Mouse (Mus musculus) megakaryocyte, adult 5-6 weeks (primary cell): ENCODE data around the gene Spef1. TPM values are rescaled to one million over a fixed set of nuclear protein-coding genes. Genes with fewer than 3 reads are reported as not detected.
"Not testable (repeated sequence)": the region's sequence is repeated elsewhere in the genome, so short reads cannot be mapped to it uniquely, and the experiment has no call there.

Source experiments
- ATAC-seq: 2 replicates; pipeline ENCODE4 v1.8.0; 2016; ENCODE audit warnings: mild to moderate bottlenecking, inconsistent platforms; ENCODE audit not compliant: poor library complexity, severe bottlenecking
- total RNA-seq, 2 experiments: library from RNA; stranded (forward) in 1 of 2; stranded (reverse) in 1 of 2; fragments of 153-499, 151-499 nt in 1 of 2; fragments of 221-1000, 200-1000 nt in 1 of 2; gene quantifications; 2 replicates each; pipeline versions ENCODE4 v1.2.3 to v1.2.4; 2015 to 2017

Gene Spef1
- total RNA-seq (2015) = 1.5 and 1.8 TPM in 2 replicates
- 2.4 and 3.3 TPM in 2 replicates for total RNA-seq (2017)

DNA sequence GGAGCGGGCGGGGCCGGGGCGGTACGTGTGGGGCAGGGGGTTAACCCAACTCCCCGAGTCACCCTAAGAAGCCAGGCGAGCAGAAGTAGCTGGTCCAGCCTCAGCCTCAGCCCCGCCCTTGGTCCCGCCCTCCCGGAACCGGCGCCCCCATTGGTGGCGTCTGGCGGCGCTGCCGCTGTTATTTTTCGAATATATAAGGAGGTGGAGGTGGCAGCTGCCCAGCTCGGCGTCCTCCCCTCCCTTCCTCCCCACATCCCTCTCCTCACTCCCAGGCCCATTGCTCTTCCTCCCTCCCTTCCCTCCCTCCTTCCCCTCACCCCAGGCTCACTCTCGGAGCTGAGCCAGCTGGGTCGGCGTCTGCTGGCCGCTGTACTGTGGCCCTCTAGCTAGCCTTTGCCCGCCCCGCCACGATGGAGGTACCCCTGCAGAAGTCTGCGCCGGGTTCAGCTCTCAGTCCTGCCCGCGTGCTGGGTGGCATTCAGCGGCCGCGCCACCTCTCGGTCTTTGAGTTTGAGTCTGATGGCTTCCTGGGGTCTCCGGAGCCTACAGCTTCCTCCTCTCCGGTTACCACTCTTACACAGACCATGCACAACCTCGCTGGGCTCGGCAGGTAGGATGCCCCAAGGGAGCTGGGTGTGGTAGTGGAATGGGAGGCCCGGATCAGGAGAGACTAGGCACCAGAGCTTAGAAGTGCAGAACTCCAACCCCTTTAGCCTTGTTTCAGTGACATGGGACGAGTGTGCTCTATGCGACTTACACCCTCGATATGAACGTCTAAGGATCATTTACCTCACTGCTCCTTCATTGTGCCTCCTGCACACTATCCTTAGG is at the start of gene Spef1, which contains the start of gene Cdc25b:
Gene Spef1 (minus strand): TSS at position 512 of the 831 bp plus-strand sequence.
Gene Cdc25b (plus strand): TSS at position 179 of the 831 bp plus-strand sequence.
- ATAC-seq = peak; percentile 89

DNA sequence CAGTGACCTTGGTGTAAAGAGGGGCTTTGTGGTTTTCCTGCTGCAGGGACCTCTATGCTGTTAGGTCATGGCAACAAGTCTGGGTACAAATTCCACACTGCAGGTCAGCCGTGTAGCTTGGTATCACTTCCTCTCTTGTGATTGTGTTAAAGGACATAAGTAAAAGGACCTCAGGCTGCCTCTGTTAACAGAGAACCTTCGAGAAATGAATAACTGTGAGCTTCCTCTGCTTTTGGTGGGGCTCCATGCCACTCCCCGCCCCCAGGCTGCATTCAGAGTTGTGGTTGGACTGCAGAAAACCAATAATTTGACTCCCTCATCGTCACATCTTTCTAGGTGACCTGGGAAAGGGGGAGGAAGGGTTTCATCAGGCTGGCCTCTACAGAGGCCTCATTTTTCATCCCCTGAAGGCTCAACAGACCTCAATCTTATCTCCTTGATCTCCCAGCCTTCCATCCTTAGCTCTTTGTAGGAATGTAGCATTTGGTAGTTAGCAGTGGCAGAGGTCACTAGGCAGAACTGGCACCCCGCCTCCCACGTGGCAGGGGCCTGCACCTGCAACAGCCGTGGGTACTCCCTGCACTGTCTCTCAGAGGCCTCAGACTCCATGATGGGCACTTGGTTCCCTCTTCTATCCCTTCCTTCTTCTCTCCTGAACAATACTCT is 48.0 kb upstream of the Spef1 start:
- peak; percentile 16; the same call in 1 of the 2 replicates for ATAC-seq

DNA sequence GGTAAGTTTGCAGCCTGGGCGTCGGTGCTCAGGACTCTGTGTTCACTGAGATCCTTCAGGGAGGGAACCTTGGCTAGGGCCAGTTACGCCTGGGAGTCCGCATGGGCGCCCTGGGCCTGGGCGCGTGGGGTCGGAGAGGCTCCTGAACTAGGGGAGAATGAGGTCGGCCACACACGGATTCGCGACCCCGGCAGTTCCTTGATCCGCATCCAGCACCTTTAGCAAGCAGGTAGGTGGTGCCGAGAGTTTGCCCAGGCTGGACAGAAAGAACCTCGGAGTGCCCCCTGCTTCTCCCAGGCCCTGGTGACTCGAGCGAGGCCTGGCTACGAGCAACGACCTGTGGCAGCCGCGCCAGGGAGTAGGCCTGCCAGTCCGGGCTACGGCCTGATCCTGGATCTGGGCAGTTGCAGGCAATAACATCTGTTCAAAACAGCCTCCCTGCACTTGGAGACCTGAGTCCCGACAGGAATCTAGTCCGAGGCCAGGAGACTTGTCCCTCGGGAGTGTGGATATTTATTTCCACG is 47.1 kb upstream of the Spef1 start:
- ATAC-seq = peak; percentile 23

DNA sequence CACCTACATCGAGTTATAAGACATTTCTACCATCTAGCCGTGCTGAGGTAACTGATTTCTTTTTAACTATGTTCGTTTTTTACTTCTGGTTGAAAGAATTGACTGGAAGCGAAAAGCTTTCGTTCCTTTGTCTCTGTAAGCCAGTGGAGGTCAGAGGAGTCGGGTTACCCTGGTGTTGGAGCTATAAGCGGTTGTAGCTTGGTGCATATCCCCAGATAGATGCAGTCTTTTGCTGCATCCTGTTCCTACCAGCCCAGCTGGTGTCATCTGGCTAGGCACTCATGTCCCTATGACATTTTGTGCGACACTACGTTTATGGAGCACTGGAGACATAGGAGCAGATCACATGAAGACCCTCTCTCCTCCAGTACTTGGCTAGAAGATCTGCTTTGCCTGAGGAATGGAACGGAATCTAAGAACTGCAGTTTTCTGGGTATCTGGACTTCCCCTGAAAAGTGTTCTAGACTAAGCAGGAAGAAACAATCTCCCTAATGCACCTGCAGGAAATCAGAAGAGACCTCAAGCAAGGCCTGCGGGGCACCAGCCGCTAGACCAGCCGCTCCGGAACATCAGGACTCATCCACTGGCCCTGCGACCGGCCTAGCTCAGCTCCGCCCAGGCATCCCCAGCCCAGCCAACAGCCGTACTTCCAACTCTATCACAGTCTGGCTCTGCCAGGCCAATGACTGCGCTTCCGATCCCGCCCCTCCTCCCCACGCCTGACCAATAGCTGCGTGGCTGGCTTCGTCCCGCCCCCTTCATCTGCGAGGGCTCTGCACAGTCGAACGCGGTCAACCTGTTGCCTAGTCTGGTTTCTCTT is 46.4 kb upstream of the Spef1 start, which contains the start of gene Mavs:
Gene Mavs (plus strand): TSS at position 757 of the 820 bp plus-strand sequence.
- ATAC-seq = peak; percentile 99

DNA sequence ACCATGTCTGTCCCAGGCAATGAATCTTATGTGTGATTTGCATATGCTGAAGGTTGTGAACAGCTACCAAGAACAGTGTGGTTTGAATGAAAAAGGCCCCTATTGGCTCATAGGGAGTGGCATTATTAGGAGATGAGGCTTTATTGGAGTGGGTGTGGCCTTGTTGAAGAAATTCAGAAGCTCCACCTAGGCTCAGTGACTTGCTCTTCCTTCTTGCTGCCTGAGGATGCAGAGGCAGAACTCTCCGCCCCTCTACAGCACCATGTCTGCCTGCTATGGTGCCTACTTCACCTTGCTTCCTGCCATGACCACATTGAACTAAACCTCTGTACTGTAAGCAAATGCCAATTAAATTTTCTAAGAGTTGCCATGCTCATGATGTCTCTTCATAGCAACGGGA is 45.5 kb upstream of the Spef1 start:
- 0 out of 2 replicates have a peak, but pooled peaks have one; percentile 15 for ATAC-seq

DNA sequence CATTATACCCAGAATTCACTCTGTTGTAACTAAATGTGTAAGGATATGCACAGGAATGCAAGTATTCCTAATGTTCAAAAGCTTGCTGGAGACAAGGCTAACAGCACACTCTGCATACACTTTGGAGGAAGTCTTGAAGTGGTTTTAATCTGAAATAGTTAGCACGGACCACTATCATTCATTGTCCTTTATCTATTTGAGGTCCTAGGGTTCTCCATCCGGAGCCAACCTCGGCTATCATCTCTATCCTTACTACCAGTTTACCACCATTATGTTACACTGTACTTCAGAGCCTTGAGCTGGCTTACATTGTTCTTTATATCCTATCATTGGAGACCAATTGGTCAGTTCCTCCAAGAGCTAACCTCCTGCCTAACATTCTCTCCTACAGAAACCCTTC is 40.2 kb upstream of the Spef1 start:
- no peak for ATAC-seq

DNA sequence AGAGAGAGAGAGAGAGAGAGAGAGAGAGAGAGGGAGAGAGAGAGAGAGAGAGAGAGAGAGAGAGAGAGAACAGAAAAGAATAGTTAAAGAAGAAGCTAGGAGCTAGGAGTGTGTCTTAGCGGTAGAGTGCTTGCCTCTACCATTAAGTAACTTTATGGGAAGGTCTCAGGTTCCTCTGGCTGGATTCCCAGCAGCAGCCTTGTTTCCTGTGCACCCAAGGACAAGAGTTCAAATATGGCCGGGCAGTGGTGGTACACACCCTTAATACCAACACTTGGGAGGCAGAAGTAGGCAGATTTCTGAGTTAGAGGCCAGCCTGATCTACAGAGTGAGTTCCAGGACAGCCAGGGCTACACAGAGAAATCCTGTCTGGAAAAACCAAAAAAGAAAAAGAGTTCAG is 39.6 kb upstream of the Spef1 start:
- not testable (repeated sequence) for ATAC-seq

DNA sequence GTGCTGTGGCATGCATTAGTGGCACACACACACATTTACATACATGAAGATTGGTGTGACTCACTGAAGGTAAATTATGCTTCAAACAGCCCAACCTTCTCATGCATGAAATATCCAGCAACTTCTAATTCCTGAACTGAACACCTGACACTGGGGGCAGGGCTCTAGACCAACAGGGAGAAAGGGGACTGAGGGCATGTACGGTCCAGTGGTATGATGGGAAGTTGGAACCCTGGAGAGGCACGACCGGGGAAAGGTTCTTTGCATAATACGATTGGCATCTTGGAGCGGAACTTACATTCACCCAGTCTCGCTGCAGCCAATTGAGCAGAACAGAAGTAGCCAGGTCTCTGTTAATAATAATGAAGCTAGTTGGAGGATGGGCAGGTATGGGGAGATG is 38.1 kb upstream of the Spef1 start:
- no peak for ATAC-seq

DNA sequence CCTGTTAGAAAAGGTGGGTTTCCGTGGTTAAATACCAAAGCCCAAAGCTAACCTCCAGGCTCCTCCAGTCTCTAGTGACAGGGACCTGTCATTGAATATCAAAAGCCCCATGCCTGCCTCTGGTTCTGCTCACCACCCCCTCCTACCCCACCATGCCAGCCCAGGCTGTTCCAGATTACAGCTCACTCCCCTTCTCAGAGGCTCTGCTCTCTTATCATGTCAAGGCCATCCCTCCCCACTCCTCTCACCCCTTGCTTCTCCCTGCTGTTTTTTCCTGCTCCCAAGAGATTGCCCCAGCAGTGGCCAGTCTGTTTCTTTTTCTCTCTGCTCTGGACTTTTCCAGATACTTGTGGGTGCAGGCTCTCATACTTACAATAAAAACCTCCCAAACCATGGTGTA is 36.5 kb upstream of the Spef1 start:
- ATAC-seq = no peak

DNA sequence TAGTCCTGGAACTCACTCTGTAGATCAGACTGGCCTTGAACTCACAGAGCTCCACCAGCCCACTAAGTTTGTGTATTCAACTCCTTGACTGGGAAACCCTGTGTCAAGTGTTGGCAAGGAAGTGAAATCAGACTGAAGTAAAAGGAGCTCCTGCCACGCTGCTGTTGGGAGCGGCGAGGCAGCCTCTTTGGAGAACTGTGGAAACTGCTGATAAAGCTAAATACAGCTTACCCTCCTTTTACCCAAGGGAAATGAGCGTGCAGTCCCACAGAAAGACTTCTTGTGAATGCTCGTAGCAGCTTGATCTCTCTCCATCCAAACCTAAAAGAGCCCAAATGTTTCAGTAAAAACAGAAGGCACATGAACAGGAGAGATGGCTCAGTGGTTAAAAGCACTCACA is 35.5 kb upstream of the Spef1 start:
- peak; percentile 27; the same call in 1 of the 2 replicates for ATAC-seq

DNA sequence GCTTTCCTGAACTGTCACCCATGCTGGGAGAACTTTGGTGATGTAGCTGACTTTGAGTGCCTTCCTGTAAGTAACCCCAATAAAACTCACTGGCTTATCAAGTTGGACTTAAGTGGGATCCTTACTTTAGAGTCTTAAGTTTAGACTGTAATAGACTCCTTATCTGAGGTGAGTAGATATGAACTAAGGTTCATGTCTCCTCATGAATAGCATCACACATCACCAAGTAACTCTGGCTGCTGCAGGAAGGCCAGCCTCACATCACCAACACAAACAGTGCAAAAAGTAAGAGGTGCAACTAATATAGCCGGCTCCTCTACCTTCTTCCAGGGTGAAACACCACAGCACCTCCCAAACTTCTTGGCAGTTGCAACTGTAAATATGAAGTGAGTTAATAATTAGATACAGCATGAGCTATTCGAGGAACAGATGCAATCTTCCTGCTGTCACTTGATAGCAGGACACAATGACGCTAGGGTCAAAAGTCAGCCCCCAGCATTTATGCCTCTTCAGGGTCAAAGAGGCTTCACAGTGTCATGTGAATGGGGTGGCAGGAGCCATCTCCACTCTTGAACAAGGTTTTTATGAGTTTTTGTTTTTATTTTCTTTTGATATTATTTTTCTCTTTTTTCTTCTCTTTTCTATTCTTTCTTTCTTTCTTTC is 34.9 kb upstream of the Spef1 start:
- no peak for ATAC-seq

DNA sequence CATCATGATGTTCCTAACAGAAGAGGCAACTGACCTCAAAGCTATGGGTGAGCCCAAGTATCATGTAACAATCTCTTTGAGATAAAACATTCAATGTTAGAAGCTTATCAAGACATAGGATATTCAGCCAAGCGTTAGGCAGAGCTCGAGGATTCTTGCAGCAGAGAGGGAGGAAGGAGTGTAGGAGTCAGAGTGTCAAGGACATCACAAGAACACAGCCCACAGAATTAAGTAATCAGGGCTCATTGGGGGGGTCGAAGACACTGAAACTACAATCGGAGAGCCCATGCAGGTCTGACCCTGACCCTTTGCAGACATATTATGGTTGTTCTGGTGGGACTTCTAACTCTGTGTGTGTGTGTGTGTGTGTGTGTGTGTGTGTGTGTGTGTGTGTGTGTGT is 32.9 kb upstream of the Spef1 start:
- no peak for ATAC-seq

DNA sequence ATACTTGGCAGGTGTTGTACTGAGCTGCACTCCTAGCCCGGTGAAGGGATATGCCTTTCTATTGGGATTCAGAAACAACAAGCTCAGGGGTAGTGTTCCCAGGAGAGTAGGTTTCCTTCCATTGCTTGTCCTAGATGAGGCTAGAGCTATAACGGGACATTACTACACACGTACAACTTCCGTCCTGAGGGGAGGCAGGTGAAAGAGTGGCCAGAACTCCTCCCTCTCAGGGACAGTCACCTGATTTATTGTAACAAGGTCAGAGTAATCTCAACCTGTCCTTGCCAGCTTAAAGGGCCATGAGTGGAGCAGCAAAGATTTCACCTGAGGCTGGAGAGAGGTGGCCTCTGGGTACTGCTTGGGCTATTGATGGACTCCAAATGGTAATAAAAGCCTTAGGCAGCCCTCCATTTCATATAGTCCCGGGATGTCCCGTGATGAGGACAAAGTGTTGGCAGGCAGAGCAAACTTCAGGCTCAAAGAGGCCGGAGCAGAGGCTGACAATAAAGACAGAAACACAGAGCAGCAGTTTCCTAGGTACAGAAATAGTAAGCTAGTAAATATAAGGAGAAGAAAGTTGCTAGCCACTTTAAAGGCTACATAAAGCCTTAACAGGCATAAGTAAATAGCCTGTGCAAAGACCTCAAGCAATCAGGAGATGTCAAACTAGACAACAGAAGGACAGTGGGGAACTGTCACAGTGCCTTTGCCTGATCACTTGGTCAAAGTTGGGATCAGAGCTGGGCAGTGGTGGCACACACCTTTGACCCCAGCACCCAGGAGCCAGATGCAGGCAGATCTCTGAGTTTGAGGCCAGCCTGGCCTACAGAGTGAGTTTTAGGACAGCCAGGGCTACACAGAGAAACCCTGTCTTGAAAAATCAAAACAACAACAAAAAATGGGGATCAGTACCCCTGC is 29.1 kb upstream of the Spef1 start:
- ATAC-seq = no peak

DNA sequence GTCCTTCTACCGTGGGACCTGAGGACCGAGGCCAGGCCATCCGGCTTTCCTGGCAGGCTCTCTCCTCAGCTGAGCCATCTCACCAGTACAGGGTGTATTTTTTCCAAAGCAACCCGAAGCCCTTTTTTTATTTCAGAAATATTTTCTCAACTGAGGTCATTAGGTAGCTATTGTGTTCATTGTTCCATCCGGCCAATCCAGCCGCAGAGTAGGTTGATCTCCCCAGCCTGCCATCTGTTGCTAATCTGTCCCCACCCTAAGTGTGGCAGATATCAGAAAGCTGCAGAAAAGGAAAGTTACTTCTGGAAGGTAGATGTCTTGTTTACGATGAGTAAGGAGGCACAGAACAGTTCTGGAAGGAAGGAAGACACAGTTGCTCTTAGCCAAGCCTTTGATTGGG is 26.7 kb upstream of the Spef1 start:
- ATAC-seq = no peak

DNA sequence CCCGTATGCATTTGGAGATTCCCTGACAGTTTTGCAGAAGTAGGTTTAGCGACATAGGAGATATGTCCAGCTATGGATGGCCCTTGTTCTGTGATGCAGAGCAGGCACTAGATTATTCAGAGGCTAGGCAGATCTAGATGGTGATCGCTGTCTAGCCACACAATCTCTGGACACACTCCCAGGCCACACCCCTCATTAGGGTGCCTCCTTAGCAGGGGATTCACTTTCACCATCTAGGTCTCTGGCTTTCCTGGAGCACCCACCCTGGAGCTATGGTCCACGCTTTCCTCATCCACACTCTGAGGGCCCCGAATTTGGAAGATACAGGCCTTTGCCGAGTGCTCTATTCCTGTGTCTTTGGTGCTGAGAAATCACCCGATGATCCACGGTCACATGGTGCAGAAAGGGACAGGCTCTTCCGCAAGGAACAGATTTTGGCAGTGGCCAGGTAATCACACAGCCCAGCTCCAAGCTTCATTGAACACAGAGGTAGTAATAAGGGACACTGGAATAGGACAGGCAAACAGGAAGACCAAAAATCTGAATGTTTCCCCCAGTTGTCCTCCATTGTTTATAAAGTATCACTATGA is 24.0 kb upstream of the Spef1 start:
- peak; percentile 8 for ATAC-seq

DNA sequence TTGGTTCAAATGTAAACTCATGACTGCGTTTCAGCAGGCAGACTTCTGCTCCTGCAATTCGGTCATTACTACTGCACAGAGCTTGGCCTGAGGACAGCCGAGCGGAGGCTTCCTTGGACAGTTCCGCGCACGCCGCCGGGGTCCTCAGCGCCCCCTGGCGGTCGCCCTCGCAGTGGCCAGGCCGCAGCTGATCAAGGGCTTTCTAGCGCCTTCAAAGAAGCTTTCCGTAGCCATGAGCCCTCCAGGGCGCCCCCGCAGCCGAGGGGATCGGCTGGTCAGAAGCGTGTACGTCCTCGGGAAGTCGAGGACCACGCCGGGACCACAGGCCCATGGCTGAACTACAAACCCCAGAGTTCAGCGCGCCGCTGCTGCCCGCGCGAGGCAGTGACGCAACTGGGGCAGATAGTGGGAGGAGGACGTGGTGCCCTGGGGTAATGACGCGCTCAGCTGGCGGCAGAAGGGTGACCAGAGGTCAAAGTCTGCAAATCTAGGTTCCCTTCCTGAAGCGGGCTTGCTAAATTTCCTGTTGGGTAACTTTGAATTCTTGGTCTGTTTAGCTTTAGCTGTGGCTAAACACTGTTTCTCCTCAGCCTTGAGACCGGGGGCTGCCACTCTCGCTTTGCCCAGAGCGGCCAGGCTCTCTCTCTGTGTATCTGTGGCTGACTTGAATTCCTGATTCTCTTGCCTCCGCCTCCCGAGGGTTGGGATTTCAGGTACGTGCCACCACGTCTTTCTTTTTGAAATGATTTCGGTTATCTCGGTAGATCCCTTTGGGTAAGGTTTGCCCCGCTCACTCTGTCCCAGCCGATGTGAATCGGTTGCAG is 23.1 kb upstream of the Spef1 start:
- peak; percentile 94 for ATAC-seq

DNA sequence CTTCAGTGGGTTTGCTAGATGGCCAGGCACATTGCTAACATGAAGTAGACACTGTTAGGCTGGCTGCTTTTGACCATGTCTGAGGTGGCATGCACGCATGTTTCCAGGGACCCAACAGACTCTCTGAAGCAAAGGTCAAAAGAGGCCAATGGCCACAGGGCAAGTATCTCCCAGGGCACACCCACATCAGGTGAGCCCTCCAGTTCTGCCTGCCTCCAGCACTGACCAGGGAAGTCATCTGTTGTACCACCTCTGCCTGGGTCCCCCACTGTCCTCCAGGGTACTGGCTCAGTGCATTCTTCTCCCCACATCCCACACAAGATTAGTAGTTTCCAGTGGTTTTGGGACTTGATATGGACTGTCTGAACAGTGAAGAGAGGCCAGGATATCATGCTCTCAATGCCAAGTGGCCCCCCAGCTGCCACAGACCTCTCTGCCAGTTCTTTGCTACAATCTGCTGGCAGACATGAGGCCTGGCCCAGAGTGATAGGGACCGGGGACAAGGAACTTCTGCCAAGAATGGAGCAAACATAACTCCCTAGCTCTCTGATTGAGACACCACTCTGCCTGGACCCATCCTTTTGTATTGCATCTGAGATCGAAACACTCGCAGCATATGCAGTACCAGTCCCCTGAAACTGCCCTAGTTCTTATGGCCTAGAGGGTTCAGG is 22.2 kb upstream of the Spef1 start:
- ATAC-seq = no peak
